Mouse (Mus musculus) lung, adult 2 months (tissue): ENCODE measurements around the gene Ccl6. TPM values are rescaled to one million over a fixed set of nuclear protein-coding genes. Genes with fewer than 3 reads are reported as not detected.

Experiments used
- DNase-seq: peaks from one replicate; pipeline ENCODE4 v3.0.0; 2022
- H3K4me1 ChIP-seq: fragments of 200-500 bp; 2 replicates; pipeline ENCODE4 v1.6.1; 2011; ENCODE audit warnings: low read length; ENCODE audit not compliant: control insufficient read depth, insufficient read depth
- H3K4me3 ChIP-seq: fragments of 200-500 bp; replicated peaks from 2 replicates; pipeline ENCODE3; 2011; ENCODE audit warnings: low read depth, mild to moderate bottlenecking, control low read depth, low read length; ENCODE audit errors: extremely low read depth
- CTCF ChIP-seq: fragments of 200-500 bp; IDR thresholded peaks from 2 replicates; pipeline ENCODE4 v1.5.1; 2011; ENCODE audit warnings: mild to moderate bottlenecking, low read length, control low read depth; ENCODE audit not compliant: insufficient read depth
- POLR2A ChIP-seq: fragments of 200-500 bp; IDR thresholded peaks from 2 replicates; pipeline ENCODE4 v1.6.1; 2011; ENCODE audit warnings: low read depth, mild to moderate bottlenecking, control low read depth, low read length, borderline replicate concordance; ENCODE audit errors: extremely low read depth
- WGBS: fragments of 180-500 bp; shearing (Covaris S2); methylation state at CpG from one replicate; pipeline ENCODE4 v1.1.7; 2018; 5-methylcytosine and 5-hydroxymethylcytosine counted together
- polyA plus RNA-seq: library from polyadenylated mRNA; depleted of rRNA; stranded (reverse); fragments of >200 nt; gene quantifications from 2 replicates; pipeline ENCODE4 v1.2.3, GENCODE M21; 2012; rRNA removed

Ccl6 gene
- polyA plus RNA-seq, 1 experiment: 98.8 TPM

- no peak for DNase-seq
- 85% methylated on average over 3 of the region's 3 CpGs for WGBS
- TF ChIP-seq CTCF: no peak
- no peak for TF ChIP-seq POLR2A
- Histone ChIP-seq H3K4me3 (no peak overlapping the region), H3K4me1 (no peaks in the 10 kb centered on the region)
Observed at GRCm38 (mm10) chr11:83541415-83541814, 51.5 kb downstream of the Ccl6 start.

GRCm38 (mm10) chr11:83540931-83541330, 52.0 kb downstream of the Ccl6 start:
- no peak for DNase-seq
- no peak for TF ChIP-seq CTCF
- TF ChIP-seq POLR2A: no peak
- H3K4me3 ChIP-seq: no peak overlapping the region
- WGBS: 68% methylated on average over 2 of the region's 2 CpGs
- no peaks in the 10 kb centered on the region for H3K4me1 ChIP-seq

- no peak for TF ChIP-seq POLR2A
- TF ChIP-seq CTCF: no peak
- Histone ChIP-seq H3K4me1 (peaks cover 5% of the 10 kb centered on the region), H3K4me3 (no peak overlapping the region)
- no peak for DNase-seq
- WGBS: 74% methylated on average over 3 of the region's 3 CpGs
Observed at GRCm38 (mm10) chr11:83538705-83539314, 54.1 kb downstream of the Ccl6 start.

Other genes starting within 250 kb of the Ccl6 start
- gene Rasl10b, start 183.9 kb downstream of the Ccl6 start, polyA plus RNA-seq: 1.9 and 2.4 TPM in 2 replicates
- gene Gas2l2, start 163.6 kb downstream of the Ccl6 start, polyA plus RNA-seq: 2.8 TPM in 2 replicates
- gene 1700020L24Rik, start 155.4 kb downstream of the Ccl6 start, polyA plus RNA-seq: 0.54 TPM in 1 of 2 replicates, not detected in the other
- gene Mmp28, start 130.0 kb downstream of the Ccl6 start, polyA plus RNA-seq: 20.1 and 33.3 TPM in 2 replicates
- 8.5 and 10.7 TPM in 2 replicates for gene Taf15, start 120.0 kb downstream of the Ccl6 start, polyA plus RNA-seq
- gene Heatr9, start 70.9 kb downstream of the Ccl6 start, polyA plus RNA-seq: 0.06 TPM in 1 of 2 replicates, not detected in the other
- 70.3 and 198 TPM in 2 replicates for gene Ccl5, start 62.6 kb downstream of the Ccl6 start, polyA plus RNA-seq
- gene Ccl9, start 14.5 kb downstream of the Ccl6 start, polyA plus RNA-seq: 3.6 and 8.0 TPM in 2 replicates
- not detected in 2 replicates for gene Rpl9-ps1, start 52.5 kb upstream of the Ccl6 start, polyA plus RNA-seq
- gene Ccl3, start 56.3 kb upstream of the Ccl6 start, polyA plus RNA-seq: 4.3 and 5.7 TPM in 2 replicates
- gene Ccl4, start 69.5 kb upstream of the Ccl6 start, polyA plus RNA-seq: 2.6 and 3.2 TPM in 2 replicates
- 5.2 and 6.0 TPM in 2 replicates for gene Wfdc17, start 110.9 kb upstream of the Ccl6 start, polyA plus RNA-seq
- gene Wfdc18, start 115.9 kb upstream of the Ccl6 start, polyA plus RNA-seq: not detected in 2 replicates
- 16.9 and 29.8 TPM in 2 replicates for gene Wfdc21, start 153.9 kb upstream of the Ccl6 start, polyA plus RNA-seq
- gene Heatr6, start 160.6 kb upstream of the Ccl6 start, polyA plus RNA-seq: 15.8 and 16.8 TPM in 2 replicates